Mouse (Mus musculus) forebrain, embryonic 11.5 days (tissue): ENCODE data around the gene Nradd. TPM values are rescaled to one million over a fixed set of nuclear protein-coding genes. Genes with fewer than 3 reads are reported as not detected.

ENCODE experiments used
- ATAC-seq: fragments of 200-750 bp; cut with Nextera tagmentation; replicated peaks from 2 replicates; pipeline ENCODE4 v1.8.0; 2017; ENCODE audit warnings: moderate TSS enrichment; ENCODE audit not compliant: low FRiP score
- DNase-seq: peaks from one replicate; pipeline ENCODE4 v3.0.0-alpha.2; 2017; ENCODE audit warnings: low spot score
- H3K27ac ChIP-seq: fragments of 300-500 bp; sonication (generic); 2 replicates; pipeline ENCODE4 v1.5.1; 2014; ENCODE audit warnings: low read depth, low read length
- H3K27me3 ChIP-seq: fragments of 300-500 bp; sonication (generic); 2 replicates; pipeline ENCODE4 v1.6.1; 2014; ENCODE audit warnings: mild to moderate bottlenecking, low read length, mixed read lengths; ENCODE audit not compliant: control insufficient read depth, insufficient read depth
- H3K36me3 ChIP-seq: fragments of 300-500 bp; sonication (generic); 2 replicates; pipeline ENCODE4 v1.6.1; 2014; ENCODE audit warnings: mild to moderate bottlenecking, low read length, moderate library complexity, mixed read lengths; ENCODE audit not compliant: control insufficient read depth, insufficient read depth
- H3K4me1 ChIP-seq: fragments of 300-500 bp; sonication (generic); replicated peaks from 2 replicates; pipeline ENCODE4 v1.6.1; 2014; ENCODE audit warnings: low read length, mixed read lengths; ENCODE audit not compliant: control insufficient read depth, insufficient read depth
- H3K4me2 ChIP-seq: fragments of 300-500 bp; sonication (generic); 2 replicates; pipeline ENCODE4 v1.6.1; 2014; ENCODE audit warnings: low read depth, mild to moderate bottlenecking, low read length, moderate library complexity, mixed read lengths; ENCODE audit not compliant: severe bottlenecking
- H3K4me3 ChIP-seq: fragments of 300-500 bp; sonication (generic); 2 replicates; pipeline ENCODE4 v1.5.1; 2014; ENCODE audit warnings: low read depth, low read length
- H3K9ac ChIP-seq: fragments of 300-500 bp; sonication (generic); 2 replicates; pipeline ENCODE4 v1.6.1; 2014; ENCODE audit warnings: low read length
- H3K9me3 ChIP-seq: fragments of 300-500 bp; sonication (generic); 2 replicates; pipeline ENCODE4 v1.6.1; 2016; ENCODE audit warnings: low read length, mixed read lengths; ENCODE audit not compliant: control insufficient read depth
- WGBS: fragments of 180-500 bp; shearing (Covaris S2); extraction: QIAGEN DNeasy Blood & Tissue Kit; methylation state at CpG from one replicate; pipeline ENCODE4 v1.1.7; 2014; 5-methylcytosine and 5-hydroxymethylcytosine counted together
- polyA plus RNA-seq: library from polyadenylated mRNA; unstranded; fragments of >200 nt; fragmentation: Nextera tagmentation; extraction: Ambion mirVana; gene quantifications from 2 replicates; pipeline ENCODE4 v1.2.1, GENCODE M21; 2014

The Nradd gene
- polyA plus RNA-seq, 1 experiment from 2014 or later = 20.6 TPM

DNA sequence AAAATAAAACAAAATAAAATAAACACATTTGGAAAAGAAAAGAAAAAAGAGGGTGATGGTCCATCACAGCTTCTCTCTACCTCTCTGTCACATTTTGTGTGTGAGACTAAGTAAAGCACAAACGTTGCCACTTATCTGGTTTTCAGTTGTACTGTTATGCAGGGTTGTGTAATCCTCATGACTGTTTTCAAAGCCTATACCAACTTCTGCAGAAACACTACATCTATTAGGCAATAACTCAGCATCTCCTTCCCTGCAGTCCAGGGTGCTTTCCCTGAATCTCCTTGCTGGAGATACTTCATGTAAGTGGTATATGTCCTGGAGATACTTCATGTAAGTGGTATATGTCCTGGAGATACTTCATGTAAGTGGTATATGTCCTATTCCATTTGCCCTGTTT lies 38.6 kb upstream of the Nradd start:
- Histone ChIP-seq H3K4me2 (no peak overlapping the region), H3K4me1 (peaks cover 13% of the 10 kb centered on the region), H3K27me3 (no peaks in the 10 kb centered on the region), H3K4me3 (no peak overlapping the region), H3K9me3 (no peaks in the 10 kb centered on the region), H3K27ac (no peak overlapping the region), H3K36me3 (no peaks in the 10 kb centered on the region), H3K9ac (no peak overlapping the region)
- 94% methylated on average over 1 of the region's 1 CpGs for WGBS
- ATAC-seq = no peak
- no peak for DNase-seq

DNA sequence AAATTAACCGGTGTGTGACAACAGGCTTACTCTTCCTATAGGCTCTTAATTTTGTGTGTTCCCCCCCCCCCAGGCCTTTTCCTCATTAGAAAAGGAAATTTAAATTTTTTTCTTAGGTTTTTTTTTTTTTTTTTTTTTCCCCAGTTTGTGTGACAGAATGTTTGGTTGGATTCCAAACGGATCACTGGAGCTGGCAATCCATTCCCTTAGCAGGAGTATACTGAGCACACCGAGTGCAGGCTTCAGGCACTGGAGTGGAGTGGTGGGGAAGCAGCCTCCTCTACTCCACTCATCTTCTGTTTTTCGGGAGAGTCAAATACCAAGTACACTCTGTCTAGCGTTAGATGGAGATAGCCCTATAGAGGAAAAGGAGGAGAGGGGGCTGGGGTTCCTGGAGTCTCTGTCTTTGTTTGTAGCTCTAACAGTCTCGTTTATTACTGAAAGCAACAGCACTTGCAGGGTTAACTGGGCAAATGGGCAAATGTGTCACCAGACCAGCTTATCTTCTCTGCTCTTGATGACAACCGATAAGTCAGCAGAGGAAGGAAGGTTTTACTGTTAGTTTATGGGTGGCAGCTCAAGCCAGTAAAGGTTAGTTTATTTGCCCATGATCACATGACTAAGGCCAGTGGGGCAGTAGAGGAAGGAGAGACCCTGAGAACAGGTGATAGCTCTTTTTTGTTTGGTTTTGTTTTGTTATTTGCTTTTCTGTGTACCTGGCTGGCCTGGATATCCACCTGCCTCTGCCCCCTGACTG lies 36.8 kb upstream of the Nradd start:
- Histone ChIP-seq H3K9ac (no peak overlapping the region), H3K4me1 (peaks cover 10% of the 10 kb centered on the region), H3K36me3 (no peaks in the 10 kb centered on the region), H3K27ac (no peak overlapping the region), H3K27me3 (no peaks in the 10 kb centered on the region), H3K4me2 (no peak overlapping the region), H3K4me3 (no peak overlapping the region), H3K9me3 (no peaks in the 10 kb centered on the region)
- ATAC-seq = no peak
- 93% methylated on average over 7 of the region's 7 CpGs for WGBS
- no peak for DNase-seq

DNA sequence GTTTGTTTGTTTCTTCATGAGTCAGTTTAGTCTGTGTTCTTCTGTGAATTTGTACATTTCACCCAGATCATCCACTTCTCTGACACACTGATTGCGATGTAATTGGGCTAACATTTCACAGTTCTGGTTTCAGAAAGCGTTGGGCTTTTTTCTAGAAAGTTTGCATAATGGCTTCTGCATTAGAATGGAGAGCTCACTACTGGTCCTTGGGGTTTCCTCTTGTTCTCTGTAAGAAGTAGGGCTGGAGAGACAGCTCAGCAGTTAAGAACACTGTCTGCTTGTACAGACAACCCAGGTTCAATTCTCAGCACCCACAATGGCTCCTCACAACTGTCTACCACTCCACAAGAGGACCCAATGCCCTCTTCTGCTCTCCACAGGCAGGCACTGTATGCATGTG lies 36.0 kb upstream of the Nradd start:
- peaks cover 12% of the 10 kb centered on the region for H3K4me1 ChIP-seq
- H3K27ac ChIP-seq = no peak overlapping the region
- DNase-seq (no peak), ATAC-seq (no peak)
- H3K27me3 ChIP-seq = no peaks in the 10 kb centered on the region
- no peaks in the 10 kb centered on the region for H3K9me3 ChIP-seq
- WGBS = 87% methylated on average over 2 of the region's 2 CpGs
- no peak overlapping the region for H3K4me2 ChIP-seq
- no peak overlapping the region for H3K4me3 ChIP-seq
- H3K9ac ChIP-seq = no peak overlapping the region
- no peaks in the 10 kb centered on the region for H3K36me3 ChIP-seq

DNA sequence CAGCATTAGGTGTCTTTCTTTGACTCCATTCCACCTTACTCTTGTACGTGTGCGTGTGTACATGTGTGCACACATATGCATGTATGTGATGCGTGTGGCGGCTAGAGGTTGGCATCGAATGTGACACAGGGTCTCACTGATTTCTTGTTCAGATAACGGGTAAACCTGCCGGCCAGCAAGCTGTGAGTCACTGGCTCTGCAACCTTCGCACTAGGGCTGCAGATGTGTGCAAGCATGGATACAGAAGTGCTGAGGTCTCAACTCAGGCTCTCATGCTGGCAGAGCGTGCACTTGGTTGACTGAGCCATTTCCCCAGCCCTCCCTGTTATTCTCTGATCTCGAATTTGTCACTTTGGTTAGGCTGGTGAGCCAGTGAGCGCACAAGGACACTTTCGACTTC lies 35.3 kb upstream of the Nradd start:
- Histone ChIP-seq H3K36me3 (no peaks in the 10 kb centered on the region), H3K4me2 (no peak overlapping the region), H3K27me3 (no peaks in the 10 kb centered on the region), H3K4me1 (peaks cover 18% of the 10 kb centered on the region), H3K4me3 (no peak overlapping the region), H3K27ac (no peak overlapping the region), H3K9me3 (no peaks in the 10 kb centered on the region), H3K9ac (no peak overlapping the region)
- ATAC-seq (no peak), DNase-seq (no peak)
- 94% methylated on average over 12 of the region's 12 CpGs for WGBS

DNA sequence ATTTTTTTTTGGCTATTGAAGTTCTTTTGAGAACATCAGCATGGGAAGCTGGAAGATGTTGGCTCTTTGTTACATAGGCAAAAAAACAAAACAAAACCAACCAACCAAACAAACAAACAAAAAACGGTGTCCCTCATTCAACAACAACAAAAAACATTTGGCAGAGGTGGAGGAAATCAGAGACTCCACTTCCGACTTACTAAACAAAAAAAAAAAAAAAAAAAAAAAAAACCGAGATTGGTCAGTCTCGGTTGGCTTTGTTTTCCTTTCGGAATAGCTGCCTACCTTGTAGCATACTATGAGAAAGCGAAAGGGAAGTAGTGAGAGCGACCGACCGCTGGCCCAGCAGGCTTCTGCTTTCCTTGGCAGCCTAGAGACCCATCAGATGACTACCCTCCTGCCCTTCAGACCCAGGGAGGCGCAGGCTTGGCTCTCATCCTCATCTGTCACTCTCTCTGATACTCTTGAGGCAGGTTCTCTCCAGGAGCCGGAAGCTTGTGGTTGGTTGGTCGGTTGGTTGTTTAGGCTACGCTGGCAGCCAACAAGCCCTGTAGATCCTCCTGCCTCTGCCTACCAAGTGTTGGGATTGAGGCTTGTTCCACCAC lies 33.3 kb upstream of the Nradd start:
- Histone ChIP-seq H3K9ac (peak overlapping the region; percentile 86), H3K4me3 (peak overlapping the region; percentile 68), H3K36me3 (no peaks in the 10 kb centered on the region), H3K27me3 (peaks cover 5% of the 10 kb centered on the region; the same call in 1 of the 2 replicates), H3K9me3 (no peaks in the 10 kb centered on the region), H3K27ac (no peak overlapping the region), H3K4me1 (peaks cover 28% of the 10 kb centered on the region), H3K4me2 (peak overlapping the region; percentile 76)
- DNase-seq (no peak), ATAC-seq (no peak)
- 83% methylated on average over 13 of the region's 13 CpGs for WGBS

DNA sequence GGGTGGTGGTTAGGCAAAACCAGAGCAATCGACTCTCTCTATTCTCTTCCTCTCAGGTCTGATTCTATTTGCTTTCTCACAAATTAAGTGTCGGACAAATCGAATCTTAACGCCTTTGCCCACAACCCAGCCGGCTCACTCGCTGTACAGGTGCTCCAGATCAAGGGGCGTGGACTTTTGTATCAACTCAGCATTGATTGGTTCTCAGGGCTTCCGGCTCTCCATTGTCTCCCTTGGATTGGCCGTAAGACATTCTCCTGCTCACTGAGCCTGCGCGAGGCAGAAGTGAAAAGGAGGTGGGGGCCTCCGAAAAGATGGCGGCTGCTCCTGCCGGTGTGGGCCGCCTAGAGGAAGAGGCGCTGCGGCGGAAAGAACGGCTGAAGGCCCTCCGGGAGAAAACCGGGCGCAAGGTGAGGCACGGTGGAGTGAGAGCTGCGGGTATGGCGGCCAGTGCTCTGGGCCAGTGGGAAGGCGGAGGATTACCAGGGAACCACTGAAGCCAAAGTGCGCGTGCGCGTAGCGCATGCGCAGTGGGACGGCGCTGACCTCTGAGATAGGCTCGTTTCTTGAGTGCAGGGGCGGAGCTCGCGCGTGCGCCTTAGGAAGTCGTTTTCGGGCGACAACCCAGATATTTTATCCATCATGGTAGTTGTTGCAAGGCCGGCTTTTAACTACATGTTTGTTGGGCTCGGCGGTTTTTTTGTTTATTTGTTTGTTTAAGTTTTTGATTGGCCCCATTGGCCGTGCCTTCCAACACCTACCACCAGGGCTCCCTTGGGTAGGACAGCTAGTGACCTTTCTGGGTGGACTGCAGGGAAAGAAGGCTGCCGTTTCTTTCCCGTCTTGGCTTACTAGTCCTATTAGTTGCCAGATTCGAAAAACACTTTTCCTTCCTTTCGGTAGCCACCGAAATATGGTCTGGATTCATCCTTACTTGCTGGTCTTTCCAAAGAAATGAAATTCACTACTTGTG lies 32.3 kb upstream of the Nradd start, which contains the start of gene Ccdc12:
TSS of gene Ccdc12 (plus strand) at position 255 of the 973 bp plus-strand sequence.
- Histone ChIP-seq H3K4me2 (peak within 1 kb of the TSS; percentile 76), H3K27ac (peak within 1 kb of the TSS; percentile 85), H3K9me3 (no peaks in the 10 kb centered on the region), H3K36me3 (no peaks in the 10 kb centered on the region), H3K27me3 (peaks cover 7% of the 10 kb centered on the region; the same call in 1 of the 2 replicates), H3K9ac (peak within 1 kb of the TSS; percentile 86), H3K4me3 (peak within 1 kb of the TSS; percentile 68), H3K4me1 (peaks cover 28% of the 10 kb centered on the region)
- peak; percentile 96 for DNase-seq
- peak; percentile 94 for ATAC-seq
- WGBS = under 1% methylated on average over 52 of the region's 52 CpGs

DNA sequence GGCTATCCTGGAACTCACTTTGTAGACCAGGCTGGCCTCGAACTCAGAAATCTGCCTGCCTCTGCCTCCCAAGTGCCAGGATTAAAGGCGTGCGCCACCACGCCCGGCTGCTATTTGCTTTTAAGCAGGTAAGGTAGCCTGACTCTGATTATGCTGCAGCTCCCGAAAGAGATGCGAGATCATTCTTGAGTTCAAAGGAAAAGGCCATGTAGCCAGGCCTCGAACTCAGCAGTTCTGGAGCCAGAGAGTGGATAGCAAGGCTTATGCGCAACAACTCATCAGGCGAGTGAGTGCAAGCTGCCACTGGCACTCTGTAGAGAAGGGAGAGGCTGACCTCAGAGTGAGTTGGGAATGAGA lies 31.4 kb upstream of the Nradd start:
- Histone ChIP-seq H3K4me2 (peak overlapping the region; percentile 76), H3K27ac (peak overlapping the region; percentile 85; the same call in 1 of the 2 replicates), H3K4me3 (peak overlapping the region; percentile 68), H3K36me3 (no peaks in the 10 kb centered on the region), H3K9ac (peak overlapping the region; percentile 86; the same call in 1 of the 2 replicates), H3K9me3 (no peaks in the 10 kb centered on the region), H3K27me3 (peaks cover 7% of the 10 kb centered on the region; the same call in 1 of the 2 replicates), H3K4me1 (peaks cover 27% of the 10 kb centered on the region)
- DNase-seq (no peak), ATAC-seq (peak; percentile 3; the same call in 1 of the 2 replicates)
- 84% methylated on average over 10 of the region's 10 CpGs for WGBS
